Mouse (Mus musculus): ENCODE measurements at regions not wholly inside any gene's neighbourhood (a gene's known extent, or its start where the extent isn't known, plus 50 kb on each side); places are given as distances from the start of the nearest gene placed in this dataset.

- no peak for DNase-seq (ENCODE audit: extremely low read depth, insufficient read length, low spot score)
Observed at GRCm38 (mm10) chr11:64898758-64899586, 79.9 kb upstream of the Elac2 start.

GRCm38 (mm10) chr11:64899587-64900278 lies 79.1 kb upstream of the Elac2 start:
- DNase-seq (ENCODE audit: extremely low read depth, insufficient read length, low spot score) = no peak

- peak; percentile 28 for DNase-seq (ENCODE audit: extremely low read depth, insufficient read length, low spot score)
Observed at GRCm38 (mm10) chr11:64916783-64917182, 62.1 kb upstream of the Elac2 start.

GRCm38 (mm10) chr11:64917301-64917700 lies 61.5 kb upstream of the Elac2 start:
- no peak for DNase-seq (ENCODE audit: extremely low read depth, insufficient read length, low spot score)

GRCm38 (mm10) chr11:64924989-64925388 lies 53.8 kb upstream of the Elac2 start:
- DNase-seq (ENCODE audit: extremely low read depth, insufficient read length, low spot score) = no peak

GRCm38 (mm10) chr11:64925970-64926369 lies 52.9 kb upstream of the Elac2 start:
- DNase-seq (ENCODE audit: extremely low read depth, insufficient read length, low spot score) = no peak

All from 3134 (cell line).